Mouse (Mus musculus) neural tube, embryonic 12.5 days (tissue): Measurements from ENCODE around the gene Gm21972. TPM values are rescaled to one million over a fixed set of nuclear protein-coding genes. Genes with fewer than 3 reads are reported as not detected.

Experiments used
- ATAC-seq: fragments of 200-750 bp; cut with Nextera tagmentation; 2 replicates; pipeline ENCODE4 v1.8.0; 2017; ENCODE audit warnings: low read depth, mild to moderate bottlenecking, moderate TSS enrichment, moderate library complexity; ENCODE audit not compliant: low FRiP score
- H3K27ac ChIP-seq: fragments of 300-500 bp; sonication (generic); 2 replicates; pipeline ENCODE4 v1.5.1; 2016
- H3K27me3 ChIP-seq: fragments of 300-500 bp; sonication (generic); replicated peaks from 2 replicates; pipeline ENCODE4 v1.6.1; 2016; ENCODE audit warnings: mild to moderate bottlenecking
- H3K36me3 ChIP-seq: fragments of 300-500 bp; sonication (generic); 2 replicates; pipeline ENCODE4 v1.6.1; 2016; ENCODE audit warnings: mild to moderate bottlenecking
- H3K4me1 ChIP-seq: fragments of 300-500 bp; sonication (generic); 2 replicates; pipeline ENCODE4 v1.6.1; 2016
- H3K4me2 ChIP-seq: fragments of 300-500 bp; sonication (generic); replicated peaks from 2 replicates; pipeline ENCODE4 v1.6.1; 2016; ENCODE audit warnings: mild to moderate bottlenecking
- H3K4me3 ChIP-seq: fragments of 300-500 bp; sonication (generic); 2 replicates; pipeline ENCODE4 v1.5.1; 2016
- H3K9ac ChIP-seq: fragments of 300-500 bp; sonication (generic); 2 replicates; pipeline ENCODE4 v1.6.1; 2016; ENCODE audit warnings: mild to moderate bottlenecking
- H3K9me3 ChIP-seq: fragments of 300-500 bp; sonication (generic); 2 replicates; pipeline ENCODE4 v1.6.1; 2016; ENCODE audit warnings: mild to moderate bottlenecking
- WGBS: fragments of 180-500 bp; shearing (Covaris S2); methylation state at CpG from one replicate; pipeline ENCODE4 v1.1.7; 2016; 5-methylcytosine and 5-hydroxymethylcytosine counted together
- polyA plus RNA-seq: library from polyadenylated mRNA; unstranded; fragments of >200 nt; fragmentation: Nextera tagmentation; extraction: Ambion mirVana; gene quantifications from 2 replicates; pipeline ENCODE4 v1.2.1, GENCODE M21; 2016

Gm21972 gene
- polyA plus RNA-seq, 1 experiment from 2014 or later, result not detected

GRCm38 (mm10) chr1:86178462-86179253 is 45.2 kb downstream of the Gm21972 start:
- peaks cover 43% of the 10 kb centered on the region for H3K36me3 ChIP-seq
- WGBS, result 47% methylated on average over 7 of the region's 7 CpGs
- peak; percentile 74 for ATAC-seq
- no peaks in the 10 kb centered on the region for H3K9me3 ChIP-seq
- H3K4me3 ChIP-seq, result no peak overlapping the region
- H3K27me3 ChIP-seq, result no peaks in the 10 kb centered on the region
- no peaks in the 10 kb centered on the region for H3K4me1 ChIP-seq
- H3K4me2 ChIP-seq, result no peak overlapping the region
- no peak overlapping the region for H3K27ac ChIP-seq
- H3K9ac ChIP-seq, result no peak overlapping the region

GRCm38 (mm10) chr1:86182004-86182709 is 48.7 kb downstream of the Gm21972 start:
- no peak for ATAC-seq
- H3K9me3 ChIP-seq, result no peaks in the 10 kb centered on the region
- H3K4me3 ChIP-seq, result no peak overlapping the region
- H3K27ac ChIP-seq, result no peak overlapping the region
- H3K9ac ChIP-seq, result no peak overlapping the region
- peaks cover 21% of the 10 kb centered on the region; the same call in 1 of the 2 replicates for H3K36me3 ChIP-seq
- no peak overlapping the region for H3K4me2 ChIP-seq
- no peaks in the 10 kb centered on the region for H3K4me1 ChIP-seq
- no peaks in the 10 kb centered on the region for H3K27me3 ChIP-seq
- 83% methylated on average over 5 of the region's 5 CpGs for WGBS

GRCm38 (mm10) chr1:86183577-86184263 is 50.3 kb downstream of the Gm21972 start:
- no peak overlapping the region for H3K27ac ChIP-seq
- peaks cover 9% of the 10 kb centered on the region; the same call in 1 of the 2 replicates for H3K36me3 ChIP-seq
- 81% methylated on average over 4 of the region's 4 CpGs for WGBS
- no peaks in the 10 kb centered on the region for H3K27me3 ChIP-seq
- no peak overlapping the region for H3K4me2 ChIP-seq
- no peak overlapping the region for H3K4me3 ChIP-seq
- H3K9ac ChIP-seq, result no peak overlapping the region
- H3K4me1 ChIP-seq, result no peaks in the 10 kb centered on the region
- no peak for ATAC-seq
- H3K9me3 ChIP-seq, result no peaks in the 10 kb centered on the region

DNA sequence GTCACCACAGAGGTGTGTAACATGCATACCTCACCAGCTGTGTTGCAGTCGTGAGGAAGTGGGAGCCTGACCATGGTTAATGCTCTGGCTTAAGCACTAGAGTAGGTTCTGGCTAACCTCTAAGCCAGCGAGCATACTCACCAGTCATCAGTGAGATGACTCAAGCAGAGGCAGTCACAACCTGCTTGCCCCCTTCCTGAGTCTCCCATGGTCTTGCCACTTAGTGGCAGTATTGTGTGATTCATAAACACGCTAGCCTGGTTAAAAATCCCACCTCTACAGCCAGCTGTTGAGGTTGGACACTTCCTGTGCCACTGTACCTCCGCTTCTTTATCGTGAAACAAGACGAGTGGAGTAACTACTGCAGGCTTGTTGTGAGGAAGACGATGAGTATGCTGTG is 53.3 kb downstream of the Gm21972 start:
- no peak overlapping the region for H3K4me3 ChIP-seq
- no peaks in the 10 kb centered on the region for H3K4me1 ChIP-seq
- ATAC-seq, result no peak
- H3K27ac ChIP-seq, result no peak overlapping the region
- H3K36me3 ChIP-seq, result peaks cover 15% of the 10 kb centered on the region
- no peak overlapping the region for H3K4me2 ChIP-seq
- WGBS, result 90% methylated on average over 7 of the region's 7 CpGs
- H3K27me3 ChIP-seq, result no peaks in the 10 kb centered on the region
- no peaks in the 10 kb centered on the region for H3K9me3 ChIP-seq
- no peak overlapping the region for H3K9ac ChIP-seq

DNA sequence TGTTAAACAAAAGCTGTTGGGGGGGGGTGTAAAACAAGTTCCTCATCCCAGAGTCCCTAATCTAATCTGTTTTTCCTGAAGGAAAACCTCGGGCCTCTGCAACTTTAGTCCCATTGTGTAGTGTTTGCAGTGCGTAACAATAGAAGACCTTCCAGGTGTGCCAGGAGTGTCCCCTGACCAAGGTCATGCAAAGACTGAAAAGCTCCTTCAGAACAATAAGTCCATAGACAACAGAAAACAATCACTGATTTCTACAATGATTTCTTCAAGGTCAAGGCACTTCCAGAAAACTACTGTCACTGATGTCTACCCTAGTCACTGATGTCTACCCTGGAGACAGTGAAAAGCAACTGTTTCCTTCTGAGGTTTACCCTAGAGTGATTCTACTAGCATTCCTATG is 54.4 kb downstream of the Gm21972 start:
- H3K27ac ChIP-seq, result no peak overlapping the region
- H3K4me2 ChIP-seq, result no peak overlapping the region
- H3K9ac ChIP-seq, result no peak overlapping the region
- H3K9me3 ChIP-seq, result no peaks in the 10 kb centered on the region
- no peaks in the 10 kb centered on the region for H3K4me1 ChIP-seq
- peaks cover 19% of the 10 kb centered on the region for H3K36me3 ChIP-seq
- H3K4me3 ChIP-seq, result no peak overlapping the region
- WGBS, result 79% methylated on average over 2 of the region's 2 CpGs
- H3K27me3 ChIP-seq, result no peaks in the 10 kb centered on the region
- ATAC-seq, result no peak

- ATAC-seq, result no peak
- Histone ChIP-seq H3K4me1 (no peaks in the 10 kb centered on the region), H3K36me3 (peaks cover 20% of the 10 kb centered on the region), H3K27me3 (no peaks in the 10 kb centered on the region), H3K4me3 (no peak overlapping the region), H3K4me2 (no peak overlapping the region), H3K27ac (no peak overlapping the region), H3K9ac (no peak overlapping the region), H3K9me3 (no peaks in the 10 kb centered on the region)
- 89% methylated on average over 2 of the region's 2 CpGs for WGBS
These were observed 54.8 kb downstream of the Gm21972 start for GRCm38 (mm10) chr1:86188271-86188670.

- Histone ChIP-seq H3K4me3 (no peak overlapping the region), H3K4me2 (no peak overlapping the region), H3K4me1 (no peaks in the 10 kb centered on the region), H3K36me3 (peaks cover 26% of the 10 kb centered on the region), H3K27me3 (no peaks in the 10 kb centered on the region), H3K9me3 (no peaks in the 10 kb centered on the region), H3K27ac (no peak overlapping the region), H3K9ac (no peak overlapping the region)
- 79% methylated on average over 6 of the region's 6 CpGs for WGBS
- ATAC-seq, result no peak
These were observed 55.7 kb downstream of the Gm21972 start for GRCm38 (mm10) chr1:86189034-86189702.

GRCm38 (mm10) chr1:86190843-86191242 is 57.4 kb downstream of the Gm21972 start:
- Histone ChIP-seq H3K36me3 (peaks cover 27% of the 10 kb centered on the region), H3K4me3 (no peak overlapping the region), H3K4me1 (no peaks in the 10 kb centered on the region), H3K9me3 (no peaks in the 10 kb centered on the region), H3K9ac (no peak overlapping the region), H3K4me2 (no peak overlapping the region), H3K27me3 (no peaks in the 10 kb centered on the region), H3K27ac (no peak overlapping the region)
- 92% methylated on average over 6 of the region's 6 CpGs for WGBS
- ATAC-seq, result no peak

DNA sequence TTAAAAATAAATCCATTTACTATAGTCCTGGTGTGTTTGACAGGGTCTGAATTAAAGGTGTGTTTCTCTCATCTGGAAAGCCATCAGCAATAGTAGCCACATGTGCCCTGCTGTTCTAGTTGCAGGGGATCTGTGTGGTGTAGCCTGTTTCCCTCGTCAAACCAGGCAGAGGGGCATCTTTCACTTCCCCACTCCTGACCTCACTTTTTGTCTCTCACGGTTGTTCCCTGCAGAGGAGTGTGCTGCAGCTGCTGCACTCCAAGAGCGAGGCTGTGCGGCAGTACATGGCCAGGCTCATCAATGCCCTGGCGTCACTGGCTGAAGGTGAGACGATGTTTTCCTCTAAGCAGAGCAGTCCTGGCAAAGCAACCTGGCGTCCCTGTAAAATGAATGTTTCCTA is 60.6 kb downstream of the Gm21972 start:
- WGBS, result 73% methylated on average over 7 of the region's 7 CpGs
- Histone ChIP-seq H3K9ac (no peak overlapping the region), H3K4me3 (no peak overlapping the region), H3K4me1 (peaks cover 7% of the 10 kb centered on the region; the same call in 1 of the 2 replicates), H3K36me3 (peaks cover 43% of the 10 kb centered on the region), H3K4me2 (no peak overlapping the region), H3K27ac (no peak overlapping the region), H3K27me3 (no peaks in the 10 kb centered on the region), H3K9me3 (no peaks in the 10 kb centered on the region)
- ATAC-seq, result no peak

GRCm38 (mm10) chr1:86198276-86198675 is 64.8 kb downstream of the Gm21972 start:
- H3K9ac ChIP-seq, result no peak overlapping the region
- H3K36me3 ChIP-seq, result peaks cover 65% of the 10 kb centered on the region
- H3K4me3 ChIP-seq, result no peak overlapping the region
- ATAC-seq, result no peak
- WGBS, result 62% methylated on average over 6 of the region's 6 CpGs
- no peak overlapping the region for H3K4me2 ChIP-seq
- H3K27ac ChIP-seq, result no peak overlapping the region
- peaks cover 7% of the 10 kb centered on the region; the same call in 1 of the 2 replicates for H3K4me1 ChIP-seq
- H3K9me3 ChIP-seq, result no peaks in the 10 kb centered on the region
- H3K27me3 ChIP-seq, result no peaks in the 10 kb centered on the region

GRCm38 (mm10) chr1:86199026-86199425 is 65.6 kb downstream of the Gm21972 start:
- Histone ChIP-seq H3K9ac (no peak overlapping the region), H3K4me2 (no peak overlapping the region), H3K4me1 (peaks cover 7% of the 10 kb centered on the region; the same call in 1 of the 2 replicates), H3K4me3 (no peak overlapping the region), H3K36me3 (peaks cover 68% of the 10 kb centered on the region), H3K9me3 (no peaks in the 10 kb centered on the region), H3K27me3 (no peaks in the 10 kb centered on the region), H3K27ac (no peak overlapping the region)
- ATAC-seq, result no peak
- WGBS, result 79% methylated on average over 5 of the region's 5 CpGs

DNA sequence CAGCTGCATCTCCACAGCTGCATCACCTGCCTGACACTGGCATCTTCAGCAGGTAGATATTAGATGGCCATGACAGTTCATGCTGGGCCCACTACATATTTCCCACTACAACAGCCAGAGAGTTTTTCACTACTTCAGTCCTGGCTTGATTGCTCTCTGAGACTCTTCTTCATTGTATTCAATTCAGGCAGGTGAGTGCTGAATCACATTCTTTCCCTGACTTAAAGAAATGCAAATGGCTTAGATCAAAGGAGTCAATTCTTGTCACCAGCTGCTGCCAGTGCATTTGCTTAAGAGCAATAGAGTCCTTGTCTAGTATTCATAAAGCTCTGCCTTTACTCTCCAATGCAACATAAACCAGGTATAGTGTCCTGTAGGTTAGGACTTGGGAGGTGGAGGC is 67.9 kb downstream of the Gm21972 start:
- Histone ChIP-seq H3K36me3 (peaks cover 77% of the 10 kb centered on the region), H3K27me3 (no peaks in the 10 kb centered on the region), H3K9ac (no peak overlapping the region), H3K4me1 (peaks cover 7% of the 10 kb centered on the region; the same call in 1 of the 2 replicates), H3K27ac (no peak overlapping the region), H3K9me3 (no peaks in the 10 kb centered on the region), H3K4me3 (no peak overlapping the region), H3K4me2 (no peak overlapping the region)
- no peak for ATAC-seq
